Mouse (Mus musculus) adrenal gland, postnatal 25 days (tissue): Measurements from ENCODE around the gene Stat1. TPM values are rescaled to one million over a fixed set of nuclear protein-coding genes. Genes with fewer than 3 reads are reported as not detected.

Experiments used
- DNase-seq: peaks from one replicate; pipeline ENCODE4 v3.0.0; 2021; ENCODE audit warnings: mixed read lengths
- total RNA-seq: library from RNA; stranded (reverse); gene quantifications from 2 replicates; pipeline ENCODE4 v1.2.3, GENCODE M21; 2021

Stat1 gene
- total RNA-seq, 1 experiment from 2014 or later: 94.5 TPM

DNA sequence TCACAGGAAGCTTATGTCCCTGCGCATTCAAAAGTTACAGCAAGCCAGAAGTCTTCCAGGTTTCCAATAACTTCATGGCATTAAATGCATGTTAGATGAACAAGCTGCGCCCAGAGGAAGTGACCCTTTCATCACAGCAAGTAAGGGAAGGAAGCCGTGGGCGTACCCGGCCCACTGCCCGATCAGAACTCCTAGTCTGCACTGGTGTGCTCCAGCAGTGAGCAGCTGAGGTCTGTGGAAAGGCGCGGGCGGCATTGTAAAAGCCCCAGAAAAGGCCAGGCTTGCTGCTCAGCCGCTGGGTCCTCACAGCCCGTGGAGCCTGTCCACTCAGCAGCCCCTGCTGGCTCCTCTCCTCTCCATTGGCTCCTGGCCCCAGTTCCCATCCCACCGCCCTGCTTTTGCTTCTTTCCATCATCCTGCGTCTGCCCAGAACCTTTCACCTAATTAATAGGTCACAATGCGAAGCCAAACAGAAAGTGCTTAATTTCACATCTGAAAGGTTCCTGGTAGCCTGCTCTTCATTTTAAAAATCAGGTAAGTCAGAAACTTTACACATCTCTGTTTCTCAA lies 47.5 kb downstream of the Stat1 start:
- DNase-seq: no peak

DNA sequence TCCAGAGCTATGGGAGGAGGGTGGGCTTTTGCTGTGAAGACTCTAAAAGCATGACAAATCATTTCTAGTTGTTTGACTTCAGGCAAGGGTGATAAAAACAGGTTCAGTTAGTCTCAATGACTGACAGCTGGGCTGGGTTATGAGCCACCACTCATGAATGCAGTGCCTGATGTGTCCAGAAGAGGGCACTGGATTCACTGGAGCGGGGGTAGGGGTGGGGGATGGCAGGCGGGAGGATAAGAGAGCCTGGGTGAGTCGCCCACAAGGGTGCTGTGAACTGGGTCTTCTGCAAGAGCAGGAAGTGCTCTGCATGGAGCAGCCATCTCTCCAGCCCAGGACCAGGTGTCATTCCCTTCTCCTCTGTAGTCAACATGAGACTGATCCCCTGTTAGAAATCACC lies 50.8 kb downstream of the Stat1 start:
- DNase-seq: peak; percentile 38

DNA sequence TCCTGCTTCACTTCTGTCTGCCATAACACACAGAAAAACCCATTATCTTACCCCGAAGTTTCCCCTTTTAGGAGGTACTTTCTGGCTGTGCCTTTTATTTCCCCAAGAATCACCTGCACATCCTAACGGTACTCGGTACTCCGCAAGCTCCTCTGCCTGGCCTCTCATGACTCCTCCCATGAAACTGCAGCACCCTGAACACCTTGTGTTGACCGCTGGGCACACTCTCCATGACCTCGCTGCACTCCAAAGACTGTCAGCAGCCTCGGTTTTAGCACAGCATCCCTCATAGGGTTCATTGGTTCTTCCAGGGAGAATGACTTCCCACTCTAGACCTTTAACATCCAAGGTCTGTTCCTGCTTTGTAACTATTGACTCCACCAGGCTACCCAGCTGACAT lies 51.5 kb downstream of the Stat1 start:
- no peak for DNase-seq

DNA sequence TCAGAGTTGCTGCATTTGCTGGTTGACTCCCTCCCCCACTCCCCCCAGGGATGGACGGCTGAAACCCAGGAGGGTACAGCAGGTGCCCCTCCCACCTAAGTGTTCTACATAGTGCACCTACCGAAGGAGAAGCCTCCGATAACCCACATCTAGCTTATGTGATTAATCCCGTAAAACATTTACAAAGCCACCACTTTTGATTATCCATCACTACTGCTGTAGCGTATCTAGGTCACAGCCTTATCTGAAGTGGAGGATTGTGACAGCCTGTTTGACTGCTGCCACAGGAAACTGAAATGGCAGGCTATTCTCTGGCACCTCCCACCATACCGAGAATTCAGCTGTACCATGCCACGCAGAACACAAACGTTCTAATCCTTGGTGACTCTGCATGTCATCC lies 52.0 kb downstream of the Stat1 start:
- no peak for DNase-seq

DNA sequence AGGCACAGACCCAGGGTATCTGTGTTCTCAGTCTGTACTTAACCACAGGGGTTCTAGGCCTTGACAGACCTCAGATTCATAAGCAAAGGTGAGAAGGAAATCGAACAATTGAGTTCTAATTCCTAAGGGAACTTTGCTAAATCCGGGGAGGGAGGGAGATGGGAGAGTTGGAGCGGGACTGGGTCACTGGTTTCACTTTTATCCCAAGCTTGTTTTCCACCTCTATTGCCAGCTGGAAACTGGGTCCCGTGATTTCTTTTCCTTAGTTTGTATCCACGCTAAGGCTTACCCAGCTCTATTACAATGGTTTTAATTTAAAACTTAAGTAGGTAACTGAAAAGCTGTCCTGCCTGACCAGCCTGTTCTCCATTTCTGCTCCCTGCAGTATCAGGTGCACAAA lies 56.1 kb downstream of the Stat1 start:
- no peak for DNase-seq

DNA sequence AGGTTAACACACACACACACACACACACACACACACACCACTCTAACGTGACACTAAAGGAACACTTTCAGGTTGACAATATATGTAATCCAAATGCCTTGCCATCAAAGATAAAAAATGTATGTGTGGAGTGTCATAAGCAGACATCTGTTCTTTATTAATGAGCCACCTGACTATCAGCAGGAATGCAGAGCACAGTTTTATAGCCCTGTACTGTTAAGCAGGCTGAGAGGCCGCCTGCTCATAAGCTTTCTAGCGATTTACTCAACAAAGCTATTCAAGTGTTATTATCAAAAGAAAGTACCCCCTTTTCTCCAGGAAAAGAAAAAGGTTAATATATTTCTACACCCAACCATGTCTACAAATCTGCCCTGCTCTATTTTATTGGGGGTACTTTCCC lies 56.7 kb downstream of the Stat1 start:
- no peak for DNase-seq

DNA sequence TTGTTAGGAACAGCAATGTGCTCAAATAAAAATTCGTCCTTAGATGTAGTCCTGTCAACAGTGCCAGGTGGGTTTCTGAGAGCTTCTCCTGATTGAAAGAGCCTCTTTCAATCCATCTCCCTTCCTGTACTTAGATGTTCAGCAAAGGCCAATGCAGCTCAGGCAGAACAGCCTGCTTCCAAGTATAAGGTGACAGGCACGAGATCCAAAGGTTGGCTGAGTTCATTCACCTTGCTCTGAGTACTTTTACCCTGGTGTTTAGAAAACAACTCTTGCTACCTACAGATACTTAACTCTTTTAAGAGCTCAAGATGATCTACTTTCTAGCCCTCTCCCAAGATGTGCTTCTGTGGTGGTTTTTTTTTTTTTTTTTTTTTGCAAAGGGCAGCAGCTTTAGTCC lies 57.8 kb downstream of the Stat1 start:
- no peak for DNase-seq

DNA sequence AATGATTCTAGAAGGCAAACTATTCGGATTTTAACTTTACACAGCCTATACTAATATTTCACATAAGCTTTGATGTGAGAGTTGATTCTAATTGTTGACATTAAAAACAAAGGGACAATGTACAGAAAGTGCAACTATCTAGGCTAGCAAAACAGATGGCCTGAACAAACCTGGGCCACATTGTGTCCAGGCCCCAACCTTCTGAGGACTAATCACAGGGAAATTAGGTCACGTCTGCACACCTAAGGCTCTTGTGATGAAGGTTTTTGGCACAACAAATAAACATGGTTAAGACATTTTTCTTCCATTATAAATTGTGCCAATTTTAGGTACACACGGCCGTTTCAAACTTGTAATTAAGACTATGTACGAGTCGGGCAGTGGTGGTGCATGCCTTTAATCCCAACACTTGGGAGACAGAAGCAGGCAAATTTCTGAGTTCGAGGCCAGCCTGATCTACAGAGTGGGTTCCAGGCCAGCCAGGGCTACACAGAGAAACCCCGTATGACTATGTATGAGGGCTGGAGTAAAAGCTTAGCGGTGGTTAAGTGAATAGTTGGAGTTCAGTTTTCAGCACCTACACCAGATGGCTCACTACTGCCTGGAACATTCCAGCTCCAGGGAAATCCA lies 60.8 kb downstream of the Stat1 start:
- DNase-seq: no peak

DNA sequence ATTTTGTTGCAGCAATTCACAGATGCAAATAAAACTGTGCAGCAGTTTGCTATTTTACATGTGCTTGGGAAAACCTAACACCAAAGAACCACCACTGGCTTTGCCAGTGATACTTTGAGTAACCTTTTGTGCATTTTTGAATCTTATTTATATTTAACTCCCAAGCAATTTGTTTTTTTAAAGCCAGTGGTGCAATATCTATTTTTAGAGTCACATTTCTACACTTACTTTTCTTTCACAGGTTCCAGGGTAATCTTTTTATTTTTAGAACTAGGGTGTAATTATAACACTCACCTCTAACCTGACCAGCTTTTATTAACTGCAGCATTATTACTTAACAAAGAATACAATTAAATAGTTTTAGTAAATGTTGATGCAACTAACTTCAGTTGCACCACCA lies 62.8 kb downstream of the Stat1 start:
- no peak for DNase-seq

DNA sequence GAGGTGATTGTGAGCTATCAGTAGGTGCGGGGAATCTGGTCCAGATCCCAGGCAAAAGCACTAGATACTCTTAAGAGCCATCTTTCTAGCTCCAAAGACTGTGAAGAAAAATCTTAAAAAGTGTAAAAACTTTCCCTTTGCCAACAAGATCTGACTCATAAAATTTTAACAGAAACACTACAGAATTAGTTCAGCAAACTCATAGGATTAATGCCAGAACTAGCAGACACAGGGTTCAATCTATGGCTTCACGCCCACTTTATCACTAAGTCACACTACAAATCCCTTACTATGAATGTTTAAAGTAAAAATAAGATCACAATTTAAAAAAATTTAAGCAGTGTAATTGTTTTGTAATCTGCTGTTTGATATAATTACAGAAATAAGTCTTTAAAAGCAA lies 63.8 kb downstream of the Stat1 start:
- DNase-seq: no peak

Other genes with a start within 250 kb of the Stat1 start
- 61.8 and 69.3 TPM in 2 replicates for gene Myo1b, start 203.4 kb upstream of the Stat1 start, total RNA-seq
- 0.12 TPM in 1 of 2 replicates, not detected in the other for gene Stat4, start 132.3 kb upstream of the Stat1 start, total RNA-seq
- 89.1 and 104 TPM in 2 replicates for gene Gls, start 113.8 kb downstream of the Stat1 start, total RNA-seq